13 mouse cellular contexts compared by ENCODE assay signal in genomic region chr9:98976520-98976919, GRCm38 (mm10). TPM values are rescaled to one million over a fixed set of nuclear protein-coding genes. Genes with fewer than 3 reads are reported as not detected.
DNase-seq lines count a peak whose midpoint lies in the region; ATAC-seq and TF ChIP-seq lines count a peak whose summit lies in the region.
"Had no signal": no experiment of that assay in that cellular context is flagged by ENCODE, and none has a peak within 500 bp of the region (broad histone marks: within the 10 kb centered on the region; RNA-seq: fewer than 3 reads in every experiment).

No protein-coding gene starts in this region.

- H3K9me3 ChIP-seq in midbrain, embryonic 11.5 days (ENCODE audit: control insufficient read depth, low read length): no peaks in the 10 kb centered on the region
- no peaks in the 10 kb centered on the region for H3K9me3 ChIP-seq in midbrain, embryonic 15.5 days
- H3K9me3 ChIP-seq: hindbrain, embryonic 10.5 days had no signal

- H3K9ac ChIP-seq in heart, adult 2 months (ENCODE audit: low read depth, low read length): no peak overlapping the region
- no peak overlapping the region for H3K9ac ChIP-seq in midbrain, embryonic 11.5 days (ENCODE audit: low read length)
- no peak overlapping the region for H3K9ac ChIP-seq in midbrain, embryonic 15.5 days

- ATAC-seq in midbrain, embryonic 11.5 days (ENCODE audit: low FRiP score): no peak
- no peak for ATAC-seq in midbrain, embryonic 15.5 days (replicated peaks)
- ATAC-seq in granulocyte monocyte progenitor cell, adult 5-6 weeks (replicated peaks; ENCODE audit: poor library complexity, severe bottlenecking): peak; percentile 69

- no peak overlapping the region for H3K4me3 ChIP-seq in heart, adult 2 months
- H3K4me3 ChIP-seq in midbrain, embryonic 11.5 days (ENCODE audit: low read depth, low read length): no peak overlapping the region
- H3K4me3 ChIP-seq in midbrain, embryonic 15.5 days: no peak overlapping the region
- H3K4me3 ChIP-seq: hindbrain, embryonic 10.5 days had no signal

- H3K27ac ChIP-seq in heart, adult 2 months: no peak overlapping the region
- no peak overlapping the region for H3K27ac ChIP-seq in midbrain, embryonic 11.5 days (ENCODE audit: low read depth, low read length)
- no peak overlapping the region for H3K27ac ChIP-seq in midbrain, embryonic 15.5 days
- H3K27ac ChIP-seq: hindbrain, embryonic 10.5 days had no signal

- intact Hi-C loops in heart, adult 2 months (cut with DNase I): loop anchor here (5.0 kb wide), 2 partner anchors 364 to 401 kb away; no protein-coding TSS in a partner anchor

- no peaks in the 10 kb centered on the region for H3K4me1 ChIP-seq in heart, adult 2 months (ENCODE audit: control insufficient read depth, insufficient read depth, low read length)
- peaks cover 7% of the 10 kb centered on the region for H3K4me1 ChIP-seq in midbrain, embryonic 11.5 days (ENCODE audit: control insufficient read depth, insufficient read depth, low read length)
- H3K4me1 ChIP-seq in midbrain, embryonic 15.5 days: peaks cover 10% of the 10 kb centered on the region

- 47% methylated on average over 5 of the region's 5 CpGs for WGBS in heart, adult 2 months
- WGBS in midbrain, embryonic 11.5 days: 46% methylated on average over 5 of the region's 5 CpGs
- 45% methylated on average over 5 of the region's 5 CpGs for WGBS in midbrain, embryonic 15.5 days

- no peak for DNase-seq in heart, adult 2 months
- no peak for DNase-seq in heart, adult 18-20 months
- peak; percentile 75 for DNase-seq in midbrain, embryonic 11.5 days (ENCODE audit: low spot score, missing footprints)
- DNase-seq in T-cell, adult 2 months (ENCODE audit: low spot score): no peak
- DNase-seq in gastrocnemius, adult 8-10 months (ENCODE audit: low spot score in 2 of 2): no peak
- DNase-seq in Muller cell, postnatal 12 days (ENCODE audit: inconsistent ontology term): no peak
- DNase-seq: cerebellum, postnatal 14 days; heart, adult 11 months; kidney, postnatal 25 days had no signal

- peak; percentile 50 for TF ChIP-seq CTCF in heart, adult 2 months (IDR thresholded peaks at IDR 0.05)

- no peak for TF ChIP-seq POLR2A in heart, adult 2 months (IDR thresholded peaks at IDR 0.05; ENCODE audit: insufficient read depth, low read depth, low read length)

- H3K4me2 ChIP-seq in midbrain, embryonic 11.5 days: no peak overlapping the region
- no peak overlapping the region for H3K4me2 ChIP-seq in midbrain, embryonic 15.5 days

- no peak for TF ChIP-seq EP300 in heart, adult 2 months (IDR thresholded peaks at IDR 0.05; ENCODE audit: insufficient read depth, low read depth, low read length)

- no peaks in the 10 kb centered on the region for H3K36me3 ChIP-seq in heart, adult 2 months (ENCODE audit: control insufficient read depth, insufficient read depth, low read length)
- H3K36me3 ChIP-seq in midbrain, embryonic 11.5 days (ENCODE audit: control insufficient read depth, insufficient read depth, low read length): no peaks in the 10 kb centered on the region
- H3K36me3 ChIP-seq in midbrain, embryonic 15.5 days (replicated peaks): no peaks in the 10 kb centered on the region
- H3K36me3 ChIP-seq: hindbrain, embryonic 10.5 days had no signal

- peaks cover 16% of the 10 kb centered on the region for H3K27me3 ChIP-seq in heart, adult 2 months (ENCODE audit: control insufficient read depth, insufficient read depth, low read length)
- H3K27me3 ChIP-seq in midbrain, embryonic 11.5 days (ENCODE audit: control insufficient read depth, insufficient read depth, low read length): peaks cover 44% of the 10 kb centered on the region
- peaks cover 57% of the 10 kb centered on the region for H3K27me3 ChIP-seq in midbrain, embryonic 15.5 days (replicated peaks)

- no peaks in the 10 kb centered on the region for H3K79me2 ChIP-seq in heart, adult 2 months (replicated peaks; ENCODE audit: control insufficient read depth, insufficient read depth, low read length)

RNA-seq across cellular contexts. Expression of gene Faim, which starts 9.7 kb away (rescaled TPM):
- 1 to 10 TPM; 4.1 to 5.4 TPM for total RNA-seq in heart, adult 2 months (2021)
- polyA plus RNA-seq in heart, adult 2 months (2012; rRNA removed): 2.1 and 3.7 TPM in 2 replicates
- total RNA-seq in heart, adult 18-20 months (2021): 1 to 10 TPM; 4.8 to 5.6 TPM
- 87.3 and 91.8 TPM in 2 replicates for polyA plus RNA-seq in midbrain, embryonic 11.5 days (2014; fragmentation: Nextera tagmentation; extraction: Ambion mirVana)
- 110 and 115 TPM in 2 replicates for polyA plus RNA-seq in midbrain, embryonic 15.5 days (2015; fragmentation: Nextera tagmentation; extraction: Ambion mirVana)
- total RNA-seq in granulocyte monocyte progenitor cell, adult 5-6 weeks (2014; fragmentation: Nextera tagmentation): 22.2 and 45.9 TPM in 2 replicates
- total RNA-seq in granulocyte monocyte progenitor cell, adult 5-6 weeks (2017): 98.8 TPM in 2 replicates
- total RNA-seq in gastrocnemius, adult 8-10 months (2022): 1 to 10 TPM in 2 of 4 experiments, under 1 TPM in 2; 0.82 to 2.5 (median 1.4) TPM

RNA-seq across cellular contexts. Expression of gene Foxl2, which starts 21.4 kb away (rescaled TPM):
- not detected for total RNA-seq in heart, adult 2 months (2021)
- polyA plus RNA-seq in heart, adult 2 months (2012; rRNA removed): not detected in 2 replicates
- total RNA-seq in heart, adult 18-20 months (2021): not detected
- polyA plus RNA-seq in midbrain, embryonic 11.5 days (2014; fragmentation: Nextera tagmentation; extraction: Ambion mirVana): 2.2 and 3.6 TPM in 2 replicates
- polyA plus RNA-seq in midbrain, embryonic 15.5 days (2015; fragmentation: Nextera tagmentation; extraction: Ambion mirVana): 0.61 and 0.75 TPM in 2 replicates
- total RNA-seq in granulocyte monocyte progenitor cell, adult 5-6 weeks (2014; fragmentation: Nextera tagmentation): not detected in 2 replicates
- total RNA-seq in granulocyte monocyte progenitor cell, adult 5-6 weeks (2017): not detected in 2 replicates
- not detected for total RNA-seq in gastrocnemius, adult 8-10 months (2022)
- polyA plus RNA-seq: liver, embryonic 16.5 days had no signal

RNA-seq across cellular contexts. Expression of gene Gm1123, which starts 59.0 kb away (rescaled TPM):
- total RNA-seq in heart, adult 2 months (2021): not detected
- 0.12 TPM in 1 of 2 replicates, not detected in the other for polyA plus RNA-seq in heart, adult 2 months (2012; rRNA removed)
- under 1 TPM in 1 of 2 experiments, not detected in 1; 0.18 TPM for total RNA-seq in heart, adult 18-20 months (2021)
- 0.08 TPM in 1 of 2 replicates, not detected in the other for polyA plus RNA-seq in midbrain, embryonic 11.5 days (2014; fragmentation: Nextera tagmentation; extraction: Ambion mirVana)
- polyA plus RNA-seq in midbrain, embryonic 15.5 days (2015; fragmentation: Nextera tagmentation; extraction: Ambion mirVana): 0.11 and 0.18 TPM in 2 replicates
- total RNA-seq in granulocyte monocyte progenitor cell, adult 5-6 weeks (2014; fragmentation: Nextera tagmentation): not detected in 2 replicates
- not detected in 2 replicates for total RNA-seq in granulocyte monocyte progenitor cell, adult 5-6 weeks (2017)
- not detected for total RNA-seq in gastrocnemius, adult 8-10 months (2022)
- polyA plus RNA-seq: hindbrain, embryonic 10.5 days had no signal
